In the genomic region with DNA sequence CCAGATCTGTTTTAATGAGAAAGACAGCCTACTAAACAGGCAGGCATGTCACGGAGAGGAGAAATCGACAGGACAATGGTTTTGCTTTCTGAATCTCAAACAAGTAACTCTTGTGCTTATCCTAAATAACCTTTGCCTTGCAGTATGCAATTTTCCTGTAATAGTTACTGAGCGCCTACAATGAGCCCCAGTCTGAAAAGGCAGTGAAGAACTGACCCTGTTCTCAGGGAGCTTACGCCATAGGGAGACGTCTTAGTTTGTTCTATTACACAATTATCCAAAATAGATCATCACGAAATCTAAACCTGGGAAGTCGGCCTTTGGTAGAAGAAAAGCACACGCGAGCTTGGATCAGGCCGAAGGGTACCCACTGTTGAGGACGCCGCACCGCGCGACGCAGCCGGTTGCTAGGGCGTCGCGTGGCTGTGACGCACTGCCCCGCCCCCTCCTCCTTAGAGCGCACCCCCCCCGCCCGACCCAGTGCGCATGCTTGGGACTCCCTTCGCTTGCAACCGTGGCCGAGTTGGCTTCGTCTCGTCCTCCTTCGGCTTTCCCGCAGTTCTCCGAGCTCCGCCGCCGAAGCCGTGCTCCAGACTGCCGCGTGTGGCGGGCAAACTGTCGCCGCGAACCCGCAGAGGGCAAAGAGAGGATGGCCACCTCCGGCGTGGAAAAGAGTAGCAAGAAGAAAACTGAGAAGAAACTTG, we compare ENCODE assay signal across 8 mouse cellular contexts. TPM values are rescaled to one million over a fixed set of nuclear protein-coding genes. Genes with fewer than 3 reads are reported as not detected.
DNase-seq lines count a peak whose midpoint lies in the region; ATAC-seq and TF ChIP-seq lines count a peak whose summit lies in the region.

Gene Klhl7, plus strand, starts transcription at position 500 of the 704 bp plus-strand sequence.

- TF ChIP-seq POLR2A in bone marrow macrophage, adult 2 months (IDR thresholded peaks at IDR 0.05; ENCODE audit: borderline replicate concordance, low read depth, low read length): no peak
- peak; percentile 85 for TF ChIP-seq POLR2A in embryonic fibroblast, embryonic 13.5 days (IDR thresholded peaks at IDR 0.05; ENCODE audit: low read depth, low read length)

- no peaks in the 10 kb centered on the region for H3K27me3 ChIP-seq in heart, embryonic 10.5 days (ENCODE audit: insufficient read depth, poor library complexity, severe bottlenecking)
- H3K27me3 ChIP-seq in kidney, embryonic 15.5 days: no peaks in the 10 kb centered on the region
- H3K27me3 ChIP-seq in liver, embryonic 11.5 days (replicated peaks; ENCODE audit: control insufficient read depth, insufficient read depth, low read length): no peaks in the 10 kb centered on the region
- H3K27me3 ChIP-seq in stomach, embryonic 14.5 days (ENCODE audit: control insufficient read depth, insufficient read depth, low read length): no peaks in the 10 kb centered on the region

- peak within 1 kb of the TSS; percentile 88 for H3K4me3 ChIP-seq in bone marrow macrophage, adult 2 months (ENCODE audit: insufficient read depth, low read length)
- H3K4me3 ChIP-seq in embryonic fibroblast, embryonic 13.5 days (ENCODE audit: insufficient read depth, low read length): peak within 1 kb of the TSS; percentile 97
- peak within 1 kb of the TSS; percentile 91 for H3K4me3 ChIP-seq in heart, embryonic 10.5 days
- peak within 1 kb of the TSS; percentile 84 for H3K4me3 ChIP-seq in kidney, embryonic 15.5 days (replicated peaks)
- H3K4me3 ChIP-seq in liver, embryonic 11.5 days (ENCODE audit: low read depth, low read length): peak within 1 kb of the TSS; percentile 75
- H3K4me3 ChIP-seq in stomach, embryonic 14.5 days (ENCODE audit: low read depth, low read length): peak within 1 kb of the TSS; percentile 75

- peaks cover 3% of the 10 kb centered on the region for H3K4me1 ChIP-seq in bone marrow macrophage, adult 2 months (ENCODE audit: control insufficient read depth, insufficient read depth, low read length)
- H3K4me1 ChIP-seq in embryonic fibroblast, embryonic 13.5 days (ENCODE audit: control insufficient read depth, insufficient read depth, low read length): no peaks in the 10 kb centered on the region
- H3K4me1 ChIP-seq in heart, embryonic 10.5 days: 0 out of 2 replicates have a peak, but pooled peaks cover 10% of the 10 kb centered on the region
- H3K4me1 ChIP-seq in kidney, embryonic 15.5 days: 0 out of 2 replicates have a peak, but pooled peaks cover 4% of the 10 kb centered on the region
- H3K4me1 ChIP-seq in liver, embryonic 11.5 days (replicated peaks; ENCODE audit: control insufficient read depth, insufficient read depth, low read length): peaks cover 3% of the 10 kb centered on the region
- H3K4me1 ChIP-seq in stomach, embryonic 14.5 days (ENCODE audit: control insufficient read depth, insufficient read depth, low read length): no peaks in the 10 kb centered on the region

- H3K4me2 ChIP-seq in kidney, embryonic 15.5 days: peak within 1 kb of the TSS; percentile 82
- peak within 1 kb of the TSS; percentile 76 for H3K4me2 ChIP-seq in liver, embryonic 11.5 days
- H3K4me2 ChIP-seq in stomach, embryonic 14.5 days (replicated peaks; ENCODE audit: low read depth, low read length): peak within 1 kb of the TSS; percentile 57

- H3K36me3 ChIP-seq in heart, embryonic 10.5 days: no peaks in the 10 kb centered on the region
- no peaks in the 10 kb centered on the region for H3K36me3 ChIP-seq in kidney, embryonic 15.5 days
- no peaks in the 10 kb centered on the region for H3K36me3 ChIP-seq in liver, embryonic 11.5 days (ENCODE audit: control insufficient read depth, insufficient read depth, low read length)
- no peaks in the 10 kb centered on the region for H3K36me3 ChIP-seq in stomach, embryonic 14.5 days (ENCODE audit: control insufficient read depth, insufficient read depth, low read length)

- peak; percentile 88 to 89 for DNase-seq in B cell, adult 2 months
- DNase-seq in heart, embryonic 10.5 days (ENCODE audit: low spot score): peak; percentile 95
- peak; percentile 86 for DNase-seq in liver, embryonic 11.5 days (ENCODE audit: low spot score)
- DNase-seq in naive thymus-derived CD4-positive, alpha-beta T cell, adult 2 months (ENCODE audit: low read depth): peak; percentile 93

- no peaks in the 10 kb centered on the region for H3K9me3 ChIP-seq in heart, embryonic 10.5 days
- no peaks in the 10 kb centered on the region for H3K9me3 ChIP-seq in kidney, embryonic 15.5 days (replicated peaks)
- H3K9me3 ChIP-seq in liver, embryonic 11.5 days (ENCODE audit: control insufficient read depth, low read length): no peaks in the 10 kb centered on the region
- H3K9me3 ChIP-seq in stomach, embryonic 14.5 days (ENCODE audit: control insufficient read depth, low read depth, low read length): no peaks in the 10 kb centered on the region

- WGBS in heart, embryonic 10.5 days: 2% methylated on average over 47 of the region's 47 CpGs
- WGBS in kidney, embryonic 15.5 days: under 1% methylated on average over 46 of the region's 47 CpGs
- 2% methylated on average over 47 of the region's 47 CpGs for WGBS in liver, embryonic 11.5 days
- WGBS in stomach, embryonic 14.5 days: 1% methylated on average over 40 of the region's 47 CpGs

- TF ChIP-seq CTCF in bone marrow macrophage, adult 2 months (IDR thresholded peaks at IDR 0.05; ENCODE audit: low read depth, low read length): no peak
- TF ChIP-seq CTCF in embryonic fibroblast, embryonic 13.5 days (IDR thresholded peaks at IDR 0.05; ENCODE audit: borderline replicate concordance, insufficient read depth, low read length): no peak

- H3K9ac ChIP-seq in kidney, embryonic 15.5 days: peak within 1 kb of the TSS; percentile 77
- H3K9ac ChIP-seq in liver, embryonic 11.5 days (ENCODE audit: low read depth, low read length): peak within 1 kb of the TSS; percentile 88
- H3K9ac ChIP-seq in stomach, embryonic 14.5 days (replicated peaks; ENCODE audit: low read depth, low read length): peak within 1 kb of the TSS; percentile 78

- peak within 1 kb of the TSS; percentile 57 for H3K27ac ChIP-seq in bone marrow macrophage, adult 2 months (ENCODE audit: insufficient read depth, low read depth, low read length)
- H3K27ac ChIP-seq in embryonic fibroblast, embryonic 13.5 days (ENCODE audit: insufficient read depth, low read length): no peak within 1 kb of the TSS
- peak within 1 kb of the TSS; percentile 91 for H3K27ac ChIP-seq in heart, embryonic 10.5 days
- peak within 1 kb of the TSS; percentile 87 for H3K27ac ChIP-seq in kidney, embryonic 15.5 days
- peak within 1 kb of the TSS; percentile 91 for H3K27ac ChIP-seq in liver, embryonic 11.5 days (ENCODE audit: low read depth, low read length)
- peak within 1 kb of the TSS; percentile 84; the same call in 1 of the 2 replicates for H3K27ac ChIP-seq in stomach, embryonic 14.5 days (ENCODE audit: low read length)

- peak; percentile 95 for ATAC-seq in kidney, embryonic 15.5 days (replicated peaks; ENCODE audit: low FRiP score)
- ATAC-seq in liver, embryonic 11.5 days (replicated peaks; ENCODE audit: low FRiP score): peak; percentile 91
- ATAC-seq in stomach, embryonic 14.5 days (ENCODE audit: insufficient number of reproducible peaks, insufficient read depth, low FRiP score, low read depth): peak; percentile 97

RNA-seq across cellular contexts. Expression of gene Klhl7, which starts in this region (rescaled TPM):
- polyA plus RNA-seq in bone marrow macrophage, adult 2 months (2012; ENCODE audit: insufficient read depth, insufficient read length, missing spikeins): 14.6 and 15.5 TPM in 2 replicates
- polyA plus RNA-seq in embryonic fibroblast, embryonic 13.5 days (2011; ENCODE audit: insufficient read length, low read depth, missing spikeins): 20.1 and 27.8 TPM in 2 replicates
- polyA plus RNA-seq in heart, embryonic 10.5 days (2016; fragmentation: Nextera tagmentation; extraction: Ambion mirVana): 45.0 and 47.4 TPM in 2 replicates
- 43.6 and 45.3 TPM in 2 replicates for polyA plus RNA-seq in kidney, embryonic 15.5 days (2015; fragmentation: Nextera tagmentation; extraction: Ambion mirVana)
- 29.1 and 31.6 TPM in 2 replicates for polyA plus RNA-seq in liver, embryonic 11.5 days (2014; fragmentation: Nextera tagmentation; extraction: Ambion mirVana)
- polyA plus RNA-seq in stomach, embryonic 14.5 days (2014; fragmentation: Nextera tagmentation; extraction: Ambion mirVana): 56.1 and 60.9 TPM in 2 replicates
